Mouse (Mus musculus): ENCODE results near the gene Gm4767. TPM values are rescaled to one million over a fixed set of nuclear protein-coding genes. Genes with fewer than 3 reads are reported as not detected.

Gene Gm4767
- 2.2 TPM for polyA plus RNA-seq (2015; fragmentation: Illumina TruSeq; extraction: RNeasy Lipid Tissue Mini Kit (QIAGEN cat#74804); ENCODE audit: low read depth, low replicate concordance)

DNA sequence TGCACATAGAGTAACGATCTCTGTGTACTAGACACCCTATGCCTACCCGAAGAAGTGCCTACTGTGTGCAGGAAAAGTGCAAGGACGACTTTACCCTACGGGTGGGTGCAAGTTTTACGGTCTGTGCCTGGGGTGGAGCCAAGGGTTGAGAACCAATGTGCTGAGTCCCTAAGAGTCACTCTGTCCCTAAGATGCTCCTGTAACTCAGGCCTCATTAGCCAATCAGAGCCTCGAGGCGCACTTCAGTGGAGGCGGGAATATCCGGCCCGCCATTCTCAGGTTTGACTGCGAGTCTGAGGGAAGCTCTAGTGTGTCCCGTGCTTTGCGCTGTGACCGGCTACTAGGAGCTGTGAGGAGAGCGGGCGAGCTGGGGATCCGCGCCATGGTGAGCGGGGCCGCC, at the start of gene Gm4767:
TSS of gene Gm4767 (plus strand) at position 288 of the 400 bp plus-strand sequence.

DNA sequence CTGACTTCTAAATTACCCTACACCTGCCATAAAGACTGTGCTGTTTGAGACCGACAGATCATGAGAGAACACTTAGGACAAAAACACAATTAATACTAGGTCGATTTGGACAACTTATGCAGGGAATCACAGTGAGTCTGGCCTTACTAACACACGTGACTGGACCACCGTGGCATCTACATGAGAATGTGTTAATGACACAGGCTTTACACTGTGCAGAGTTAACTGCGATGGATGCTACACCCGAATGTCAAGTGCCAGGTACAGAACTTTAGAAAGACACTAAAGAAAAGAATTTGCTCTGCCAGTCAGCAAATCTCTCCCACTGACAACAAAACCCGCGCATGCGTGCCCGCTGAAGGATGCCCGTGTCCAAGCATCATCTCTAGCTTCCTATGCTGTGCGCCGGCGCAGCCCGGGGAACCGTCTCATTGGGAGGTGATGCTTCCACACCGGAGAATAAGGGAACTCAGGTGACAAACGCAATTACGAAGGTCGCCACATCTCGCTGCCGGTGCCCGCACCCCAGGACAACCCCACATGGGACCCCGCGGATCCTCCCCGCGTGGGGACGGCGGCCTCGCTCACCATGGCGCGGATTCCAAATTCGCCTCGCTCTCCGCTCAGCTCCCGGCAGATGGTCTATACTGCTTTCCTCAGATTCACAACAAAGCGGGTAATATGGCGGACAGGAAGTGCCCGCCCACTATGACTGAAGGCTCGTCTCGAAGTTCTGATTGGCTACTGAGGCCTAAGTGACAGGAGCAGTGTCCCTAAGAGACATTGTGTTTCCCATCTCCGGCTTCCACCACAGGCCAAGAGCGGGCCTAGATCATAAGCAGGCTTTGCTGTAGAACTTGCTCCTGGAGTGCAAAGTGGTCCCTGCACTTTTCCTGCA, 41.2 kb upstream of the Gm4767 start, which contains the start of gene Gm3055:
TSS of gene Gm3055 (minus strand) at position 656 of the 898 bp plus-strand sequence.

DNA sequence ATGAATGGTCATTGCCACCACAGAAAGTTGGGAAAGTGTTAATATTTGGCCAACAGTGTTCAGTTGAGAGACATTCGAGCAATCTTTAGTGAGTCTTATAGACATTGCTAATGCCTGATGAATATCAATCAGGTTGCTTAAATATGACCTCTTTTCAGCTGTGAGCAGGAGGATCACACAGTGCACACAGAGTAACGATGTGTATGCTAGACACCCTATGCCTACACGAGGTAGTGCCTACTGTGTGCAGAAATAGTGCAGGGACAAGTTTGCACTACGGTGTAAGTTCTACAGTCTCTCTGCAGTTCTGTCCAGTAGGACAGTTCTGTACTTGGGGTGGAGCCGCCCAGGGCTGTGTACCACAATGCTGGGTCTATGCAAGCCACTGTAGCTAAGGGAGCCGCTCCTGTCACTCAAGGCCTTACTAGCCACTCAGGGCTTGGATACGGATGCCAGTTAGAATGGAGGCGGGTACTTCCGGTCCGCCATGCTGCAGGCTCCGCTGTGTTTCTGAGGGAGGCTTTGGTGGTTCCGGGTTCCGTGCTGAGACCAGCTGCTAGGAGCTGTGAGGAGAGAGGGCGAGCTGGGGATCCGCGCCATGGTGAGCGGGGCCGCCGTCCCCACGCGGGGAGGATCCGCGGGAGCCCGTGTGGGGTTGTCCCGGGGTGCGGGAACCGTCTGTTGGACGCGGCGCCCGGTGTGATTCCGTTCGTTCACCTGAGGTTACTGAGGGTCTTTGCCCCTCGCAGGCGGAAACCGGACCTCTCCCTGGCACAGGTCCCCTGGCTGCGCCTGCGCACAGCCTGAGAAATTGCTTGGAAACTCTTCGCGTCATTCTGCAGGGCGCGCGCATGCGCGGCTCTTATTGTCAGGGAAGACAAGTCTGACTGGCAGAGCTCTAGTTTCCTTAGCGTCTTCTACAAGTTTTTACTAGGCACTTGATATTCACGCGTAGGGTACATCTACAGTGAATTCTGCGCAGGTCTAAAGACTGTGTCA, 51.7 kb downstream of the Gm4767 start, which contains the start of gene Gm32687:
TSS of gene Gm32687 (plus strand) at position 526 of the 999 bp plus-strand sequence.

Other genes starting within 250 kb of the Gm4767 start
- gene Tle2, start 237.6 kb upstream of the Gm4767 start, polyA plus RNA-seq (2015; fragmentation: Illumina TruSeq; extraction: RNeasy Lipid Tissue Mini Kit (QIAGEN cat#74804); ENCODE audit: low read depth, low replicate concordance) = 28.6 TPM
- 9.8 TPM for gene Tle6, start 211.1 kb upstream of the Gm4767 start, polyA plus RNA-seq (2015; fragmentation: Illumina TruSeq; extraction: RNeasy Lipid Tissue Mini Kit (QIAGEN cat#74804); ENCODE audit: low read depth, low replicate concordance)
- gene BC025920, start 205.9 kb upstream of the Gm4767 start, polyA plus RNA-seq (2015; fragmentation: Illumina TruSeq; extraction: RNeasy Lipid Tissue Mini Kit (QIAGEN cat#74804); ENCODE audit: low read depth, low replicate concordance) = 4.6 TPM
- gene Sirt6, start 184.4 kb upstream of the Gm4767 start, polyA plus RNA-seq (2015; fragmentation: Illumina TruSeq; extraction: RNeasy Lipid Tissue Mini Kit (QIAGEN cat#74804); ENCODE audit: low read depth, low replicate concordance) = 17.1 TPM
- gene Ankrd24, start 183.6 kb upstream of the Gm4767 start, polyA plus RNA-seq (2015; fragmentation: Illumina TruSeq; extraction: RNeasy Lipid Tissue Mini Kit (QIAGEN cat#74804); ENCODE audit: low read depth, low replicate concordance) = 56.0 TPM
- 6.6 TPM for gene Gm10778, start 163.1 kb upstream of the Gm4767 start, polyA plus RNA-seq (2015; fragmentation: Illumina TruSeq; extraction: RNeasy Lipid Tissue Mini Kit (QIAGEN cat#74804); ENCODE audit: low read depth, low replicate concordance)
- 9.5 TPM for gene Zfp433, start 107.4 kb upstream of the Gm4767 start, polyA plus RNA-seq (2015; fragmentation: Illumina TruSeq; extraction: RNeasy Lipid Tissue Mini Kit (QIAGEN cat#74804); ENCODE audit: low read depth, low replicate concordance)
- gene Gm3055, start 41.0 kb upstream of the Gm4767 start, polyA plus RNA-seq (2015; fragmentation: Illumina TruSeq; extraction: RNeasy Lipid Tissue Mini Kit (QIAGEN cat#74804); ENCODE audit: low read depth, low replicate concordance) = 18.6 TPM
- gene Gm32687, start 51.7 kb downstream of the Gm4767 start, polyA plus RNA-seq (2015; fragmentation: Illumina TruSeq; extraction: RNeasy Lipid Tissue Mini Kit (QIAGEN cat#74804); ENCODE audit: low read depth, low replicate concordance) = 6.1 TPM
- gene Zfp781, start 118.3 kb downstream of the Gm4767 start, polyA plus RNA-seq (2015; fragmentation: Illumina TruSeq; extraction: RNeasy Lipid Tissue Mini Kit (QIAGEN cat#74804); ENCODE audit: low read depth, low replicate concordance) = 6.3 TPM
- 7.8 TPM for gene Zfp873, start 235.9 kb downstream of the Gm4767 start, polyA plus RNA-seq (2015; fragmentation: Illumina TruSeq; extraction: RNeasy Lipid Tissue Mini Kit (QIAGEN cat#74804); ENCODE audit: low read depth, low replicate concordance)

Measured in brain, adult 10 weeks (tissue).